Mouse (Mus musculus) heart, postnatal 0 days (tissue): Measurements from ENCODE around the gene Ppp1r7. TPM values are rescaled to one million over a fixed set of nuclear protein-coding genes. Genes with fewer than 3 reads are reported as not detected.

Experiments
- ATAC-seq: fragments of 200-750 bp; cut with Nextera tagmentation; 2 replicates; pipeline ENCODE4 v1.8.0; 2017; ENCODE audit warnings: low read depth, moderate number of reproducible peaks, moderate library complexity; ENCODE audit not compliant: insufficient read depth
- DNase-seq: peaks from one replicate; pipeline ENCODE4 v3.0.0-alpha.2; 2016; ENCODE audit warnings: low spot score
- H3K27ac ChIP-seq: fragments of 300-500 bp; sonication (generic); 2 replicates; pipeline ENCODE4 v1.5.1; 2014; ENCODE audit warnings: low read depth, mild to moderate bottlenecking
- H3K27me3 ChIP-seq: fragments of 300-500 bp; sonication (generic); 2 replicates; pipeline ENCODE4 v1.6.1; 2014; ENCODE audit warnings: low read length, mixed read lengths; ENCODE audit not compliant: control insufficient read depth, insufficient read depth
- H3K36me3 ChIP-seq: fragments of 300-500 bp; sonication (generic); replicated peaks from 2 replicates; pipeline ENCODE4 v1.6.1; 2014; ENCODE audit warnings: low read length, mixed read lengths; ENCODE audit not compliant: control insufficient read depth, insufficient read depth
- H3K4me1 ChIP-seq: fragments of 300-500 bp; sonication (generic); 2 replicates; pipeline ENCODE4 v1.6.1; 2014; ENCODE audit warnings: antibody characterized with exemption; ENCODE audit not compliant: control insufficient read depth, insufficient read depth
- H3K4me2 ChIP-seq: fragments of 300-500 bp; sonication (generic); 2 replicates; pipeline ENCODE4 v1.6.1; 2014; ENCODE audit warnings: low read depth, mild to moderate bottlenecking, low read length, moderate library complexity
- H3K4me3 ChIP-seq: fragments of 300-500 bp; sonication (generic); 2 replicates; pipeline ENCODE4 v1.5.1; 2014; ENCODE audit warnings: low read depth, low read length
- H3K9ac ChIP-seq: fragments of 300-500 bp; sonication (generic); replicated peaks from 2 replicates; pipeline ENCODE4 v1.6.1; 2014; ENCODE audit warnings: low read depth, low read length, mixed read lengths
- H3K9me3 ChIP-seq: fragments of 300-500 bp; sonication (generic); replicated peaks from 2 replicates; pipeline ENCODE4 v1.6.1; 2016; ENCODE audit warnings: low read length; ENCODE audit not compliant: control insufficient read depth
- CTCF ChIP-seq: IDR thresholded peaks from 2 replicates; pipeline ENCODE4 v1.5.1; 2016; ENCODE audit warnings: antibody characterized with exemption, control low read depth, low read depth
- EP300 ChIP-seq: IDR thresholded peaks from 2 replicates; pipeline ENCODE4 v1.6.1; 2016; ENCODE audit warnings: antibody characterized with exemption, low read depth
- WGBS: fragments of 180-500 bp; shearing (Covaris S2); extraction: QIAGEN DNeasy Blood & Tissue Kit; methylation state at CpG from one replicate; pipeline ENCODE4 v1.1.7; 2014; 5-methylcytosine and 5-hydroxymethylcytosine counted together
- microRNA-seq: library from miRNA; unstranded; fragments of <30 nt; microRNA quantifications from one replicate; pipeline ENCODE4, GENCODE M21; 2016
- polyA plus RNA-seq: library from polyadenylated mRNA; unstranded; fragments of >200 nt; fragmentation: Nextera tagmentation; extraction: Ambion mirVana; gene quantifications from 2 replicates; pipeline ENCODE4 v1.2.1, GENCODE M21; 2015
- total RNA-seq: library from RNA; depleted of rRNA; stranded (reverse); fragments of >200 nt; gene quantifications from 2 replicates; pipeline ENCODE4 v1.2.3, GENCODE M21; 2014; ENCODE audit warnings: low replicate concordance; rRNA removed

Gene Ppp1r7
- total and polyA plus RNA-seq, 2 experiments from 2014 or later, result 2.8 to 43.0 TPM

GRCm38 (mm10) chr1:93387198-93387597, 44.5 kb downstream of the Ppp1r7 start:
- no peak overlapping the region for H3K9ac ChIP-seq
- WGBS, result 72% methylated on average over 2 of the region's 2 CpGs
- TF ChIP-seq EP300 (no peak), CTCF (no peak)
- H3K4me1 ChIP-seq, result no peaks in the 10 kb centered on the region
- no peak overlapping the region for H3K4me3 ChIP-seq
- H3K4me2 ChIP-seq, result no peak overlapping the region
- H3K36me3 ChIP-seq, result no peaks in the 10 kb centered on the region
- H3K27ac ChIP-seq, result no peak overlapping the region
- ATAC-seq (no peak), DNase-seq (no peak)
- H3K27me3 ChIP-seq, result no peaks in the 10 kb centered on the region
- H3K9me3 ChIP-seq, result no peaks in the 10 kb centered on the region

- Histone ChIP-seq H3K27me3 (no peaks in the 10 kb centered on the region), H3K9ac (no peak overlapping the region), H3K4me3 (no peak overlapping the region), H3K27ac (no peak overlapping the region), H3K4me2 (no peak overlapping the region), H3K36me3 (no peaks in the 10 kb centered on the region), H3K9me3 (no peaks in the 10 kb centered on the region), H3K4me1 (no peaks in the 10 kb centered on the region)
- no peak for TF ChIP-seq CTCF
- TF ChIP-seq EP300, result no peak
- ATAC-seq (no peak), DNase-seq (no peak)
- WGBS, result 64% methylated on average over 2 of the region's 2 CpGs
These were observed 46.3 kb downstream of the Ppp1r7 start for GRCm38 (mm10) chr1:93388906-93389305.

GRCm38 (mm10) chr1:93401191-93402052, 58.8 kb downstream of the Ppp1r7 start:
- ATAC-seq, result peak; percentile 18; the same call in 1 of the 2 replicates
- no peaks in the 10 kb centered on the region for H3K9me3 ChIP-seq
- H3K9ac ChIP-seq, result no peak overlapping the region
- peak overlapping the region; percentile 28 for H3K4me3 ChIP-seq
- TF ChIP-seq CTCF, result no peak
- TF ChIP-seq EP300, result no peak
- peak overlapping the region; percentile 48 for H3K4me2 ChIP-seq
- H3K4me1 ChIP-seq, result no peaks in the 10 kb centered on the region
- WGBS, result 17% methylated on average over 38 of the region's 38 CpGs
- no peak overlapping the region for H3K27ac ChIP-seq
- no peak for DNase-seq
- H3K36me3 ChIP-seq, result peaks cover 2% of the 10 kb centered on the region; the same call in 1 of the 2 replicates
- H3K27me3 ChIP-seq, result 0 out of 2 replicates have a peak, but pooled peaks cover 6% of the 10 kb centered on the region

GRCm38 (mm10) chr1:93403403-93403802, 60.7 kb downstream of the Ppp1r7 start:
- Histone ChIP-seq H3K9me3 (no peaks in the 10 kb centered on the region), H3K4me1 (no peaks in the 10 kb centered on the region), H3K27ac (no peak overlapping the region), H3K4me2 (no peak overlapping the region), H3K9ac (no peak overlapping the region), H3K27me3 (0 out of 2 replicates have a peak, but pooled peaks cover 6% of the 10 kb centered on the region), H3K4me3 (no peak overlapping the region), H3K36me3 (peaks cover 22% of the 10 kb centered on the region)
- TF ChIP-seq EP300, result no peak
- no peak for TF ChIP-seq CTCF
- WGBS, result 79% methylated on average over 4 of the region's 4 CpGs
- DNase-seq, result no peak
- ATAC-seq, result no peak

Small RNA genes within 50 kb of the gene (microRNA-seq; reads per million reads assigned to microRNA genes)
- gene Mir6345 (not detected), gene Mir6902 (not detected)

Other genes with a start within 250 kb of the Ppp1r7 start
- 15.6 and 16.4 TPM in 2 replicates for gene Kif1a, start 240.9 kb upstream of the Ppp1r7 start, total RNA-seq
- 7.2 and 7.3 TPM in 2 replicates for gene Kif1a, start 240.9 kb upstream of the Ppp1r7 start, polyA plus RNA-seq
- gene Agxt, start 207.6 kb upstream of the Ppp1r7 start, total RNA-seq, result 0.15 TPM in 1 of 2 replicates, not detected in the other
- 0.12 TPM in 1 of 2 replicates, not detected in the other for gene Agxt, start 207.6 kb upstream of the Ppp1r7 start, polyA plus RNA-seq
- 0.76 TPM in 1 of 2 replicates, not detected in the other for gene 2310007B03Rik, start 181.9 kb upstream of the Ppp1r7 start, total RNA-seq
- gene 2310007B03Rik, start 181.9 kb upstream of the Ppp1r7 start, polyA plus RNA-seq, result 0.07 and 0.29 TPM in 2 replicates
- gene Crocc2, start 174.1 kb upstream of the Ppp1r7 start, total RNA-seq, result 0.08 TPM in 2 replicates
- gene Crocc2, start 174.1 kb upstream of the Ppp1r7 start, polyA plus RNA-seq, result 0.34 and 0.48 TPM in 2 replicates
- gene Sned1, start 107.0 kb upstream of the Ppp1r7 start, total RNA-seq, result 7.1 and 43.7 TPM in 2 replicates
- gene Sned1, start 107.0 kb upstream of the Ppp1r7 start, polyA plus RNA-seq, result 3.0 and 3.9 TPM in 2 replicates
- 17.4 and 25.9 TPM in 2 replicates for gene Mterf4, start 36.9 kb upstream of the Ppp1r7 start, total RNA-seq
- gene Mterf4, start 36.9 kb upstream of the Ppp1r7 start, polyA plus RNA-seq, result 17.8 and 20.9 TPM in 2 replicates
- gene Pask, start 628 bp downstream of the Ppp1r7 start, total RNA-seq, result 4.3 and 5.7 TPM in 2 replicates
- 1.9 and 2.2 TPM in 2 replicates for gene Pask, start 628 bp downstream of the Ppp1r7 start, polyA plus RNA-seq
- not detected in 2 replicates for gene Ano7, start 31.1 kb downstream of the Ppp1r7 start, total RNA-seq
- gene Ano7, start 31.1 kb downstream of the Ppp1r7 start, polyA plus RNA-seq, result 0.11 TPM in 1 of 2 replicates, not detected in the other
- gene Hdlbp, start 136.0 kb downstream of the Ppp1r7 start, total RNA-seq, result 89.0 and 107 TPM in 2 replicates
- gene Hdlbp, start 136.0 kb downstream of the Ppp1r7 start, polyA plus RNA-seq, result 154 and 159 TPM in 2 replicates
- 4.1 and 10.5 TPM in 2 replicates for gene Farp2, start 169.2 kb downstream of the Ppp1r7 start, total RNA-seq
- 3.9 and 4.1 TPM in 2 replicates for gene Farp2, start 169.2 kb downstream of the Ppp1r7 start, polyA plus RNA-seq